Mouse (Mus musculus) lung, adult 2 months (tissue): ENCODE data around the gene Smg7.

Experiments
- CTCF ChIP-seq: fragments of 200-500 bp; IDR thresholded peaks from 2 replicates; pipeline ENCODE4 v1.5.1; 2011; ENCODE audit warnings: mild to moderate bottlenecking, low read length, control low read depth; ENCODE audit not compliant: insufficient read depth
- POLR2A ChIP-seq: fragments of 200-500 bp; IDR thresholded peaks from 2 replicates; pipeline ENCODE4 v1.6.1; 2011; ENCODE audit warnings: low read depth, mild to moderate bottlenecking, control low read depth, low read length, borderline replicate concordance; ENCODE audit errors: extremely low read depth

DNA sequence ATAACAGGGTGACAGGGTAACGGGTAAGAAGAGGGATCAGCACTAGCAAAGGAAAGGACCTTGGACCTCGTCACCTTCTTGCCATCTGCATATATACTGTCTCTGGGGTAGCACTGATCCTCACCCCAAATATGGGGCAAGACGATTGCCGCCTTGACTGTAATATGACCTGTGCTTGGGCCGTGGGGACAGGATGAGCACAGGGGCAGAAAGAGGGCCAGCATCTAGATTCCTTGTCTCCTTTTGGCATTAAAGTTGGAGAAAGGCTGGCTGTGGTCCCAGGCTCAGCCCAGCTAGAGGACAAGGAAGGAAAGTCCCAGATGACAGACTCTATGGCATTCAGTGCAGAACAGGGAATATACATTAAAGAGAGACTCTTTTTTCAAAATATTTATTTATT lies 76.0 kb downstream of the Smg7 start:
- TF ChIP-seq POLR2A, result no peak
- no peak for TF ChIP-seq CTCF
